Mouse (Mus musculus) MEL (cell line): ENCODE results near the gene Adm.

ENCODE experiments used
- CTCF ChIP-seq, 3 experiments: IDR thresholded peaks in 2 of 3; conservative IDR thresholded peaks in 1 of 3; 2 replicates each; pipeline ENCODE4 v1.5.1; 2011 to 2012; ENCODE audit warnings: low read length in 3 of 3, low read depth in 2 of 3, mild to moderate bottlenecking in 2 of 3, improper control_type of control experiment in 1 of 3, inconsistent platforms in 1 of 3, mixed read lengths in 1 of 3, moderate library complexity in 1 of 3; ENCODE audit not compliant: control insufficient read depth in 1 of 3, insufficient read depth in 1 of 3, poor library complexity in 1 of 3, severe bottlenecking in 1 of 3
- KAT2A ChIP-seq: conservative IDR thresholded peaks from 2 replicates; pipeline ENCODE4 v1.6.1; 2012; ENCODE audit warnings: low read depth, low read length, improper control_type of control experiment, inconsistent platforms
- MAX ChIP-seq: IDR thresholded peaks from 2 replicates; pipeline ENCODE4 v1.6.1; 2011; ENCODE audit warnings: low read length, improper control_type of control experiment
- POLR2A ChIP-seq, 2 experiments: IDR thresholded peaks; 2 replicates each; pipeline ENCODE4 v1.6.1; 2011 to 2012; ENCODE audit warnings: low read length in 2 of 2, mild to moderate bottlenecking in 2 of 2, control low read depth in 1 of 2, improper control_type of control experiment in 1 of 2, low read depth in 1 of 2, moderate library complexity in 1 of 2; ENCODE audit not compliant: control insufficient read depth in 1 of 2, insufficient read depth in 1 of 2, poor library complexity in 1 of 2
- RAD21 ChIP-seq: IDR thresholded peaks from 2 replicates; pipeline ENCODE4 v1.6.1; 2011; ENCODE audit warnings: mild to moderate bottlenecking, low read depth, low read length, improper control_type of control experiment
- RCOR1 ChIP-seq: IDR thresholded peaks from 2 replicates; pipeline ENCODE4 v1.6.1; 2012; ENCODE audit warnings: low read depth, mild to moderate bottlenecking, inconsistent platforms, low read length, improper control_type of control experiment
- TCF12 ChIP-seq: IDR thresholded peaks from 2 replicates; pipeline ENCODE4 v1.6.1; 2014; ENCODE audit warnings: low read depth, mild to moderate bottlenecking, inconsistent platforms, low read length, improper control_type of control experiment, moderate library complexity
- ZC3H11A ChIP-seq: IDR thresholded peaks from 2 replicates; pipeline ENCODE4 v1.6.1; 2012; ENCODE audit warnings: low read depth, mild to moderate bottlenecking, inconsistent platforms, low read length, improper control_type of control experiment

GRCm38 (mm10) chr7:110639291-110639915 lies 11.9 kb downstream of the Adm start:
- TF ChIP-seq RCOR1, result no peak
- no peak for TF ChIP-seq CTCF (IDR thresholded peaks at IDR 0.05 in 2 of 3, conservative IDR thresholded peaks at IDR 0.05 in 1 of 3; ENCODE audit: control insufficient read depth in 1 of 3, insufficient read depth in 1 of 3, low read depth in 2 of 3, low read length in 3 of 3, poor library complexity in 1 of 3, severe bottlenecking in 1 of 3)
- TF ChIP-seq MAX, result no peak
- TF ChIP-seq ZC3H11A, result no peak
- no peak for TF ChIP-seq KAT2A
- TF ChIP-seq POLR2A (IDR thresholded peaks at IDR 0.05; ENCODE audit: control insufficient read depth in 1 of 2, insufficient read depth in 1 of 2, low read depth in 1 of 2, low read length in 2 of 2, poor library complexity in 1 of 2), result no peak
- no peak for TF ChIP-seq RAD21
- no peak for TF ChIP-seq TCF12
